Mouse (Mus musculus) adrenal gland, postnatal 36 days (tissue): ENCODE data around the gene Celf5. TPM values are rescaled to one million over a fixed set of nuclear protein-coding genes. Genes with fewer than 3 reads are reported as not detected.

Experiments
- DNase-seq, 2 experiments: peaks; one replicate each; pipeline ENCODE4 v3.0.0; 2021; ENCODE audit warnings: mixed read lengths in 1 of 2
- long read RNA-seq, 2 experiments: library from polyadenylated mRNA; stranded (forward); transcript quantifications; one replicate each; pipeline ENCODE4 v2.0.0; 2021; ENCODE audit warnings: borderline sequencing depth in 2 of 2
- total RNA-seq, 2 experiments: library from RNA; stranded (reverse); gene quantifications; 2 replicates each; pipeline ENCODE4 v1.2.3; 2021

The Celf5 gene
- total RNA-seq: 1 to 10 TPM in 1 of 2 experiments, under 1 TPM in 1; 0.20 to 1.2 TPM
- long read RNA-seq, experiment 1: 0 reads
- long read RNA-seq, experiment 2: 0 reads

DNA sequence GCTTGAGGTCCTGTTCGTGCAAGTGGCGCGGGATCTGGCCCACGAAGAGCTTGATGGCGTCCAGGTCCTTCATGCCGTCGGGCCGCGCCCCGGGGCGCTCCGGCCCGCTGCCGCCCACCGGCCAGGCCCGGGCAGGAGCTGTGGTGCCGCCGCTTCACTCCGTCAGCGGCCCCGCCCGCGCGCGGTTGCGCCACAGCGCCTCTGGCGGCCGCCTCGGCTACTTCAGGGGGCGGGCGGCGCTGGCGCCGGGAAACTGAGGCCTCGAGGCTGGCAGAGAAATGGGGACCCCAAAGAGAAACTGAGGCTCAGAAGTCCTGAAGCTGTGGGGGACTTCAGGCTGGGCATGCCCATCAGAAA lies at the start of gene Celf5:
Gene Celf5 (minus strand): TSS at position 177 of the 357 bp plus-strand sequence.
- DNase-seq: peak; percentile 63 to 75

DNA sequence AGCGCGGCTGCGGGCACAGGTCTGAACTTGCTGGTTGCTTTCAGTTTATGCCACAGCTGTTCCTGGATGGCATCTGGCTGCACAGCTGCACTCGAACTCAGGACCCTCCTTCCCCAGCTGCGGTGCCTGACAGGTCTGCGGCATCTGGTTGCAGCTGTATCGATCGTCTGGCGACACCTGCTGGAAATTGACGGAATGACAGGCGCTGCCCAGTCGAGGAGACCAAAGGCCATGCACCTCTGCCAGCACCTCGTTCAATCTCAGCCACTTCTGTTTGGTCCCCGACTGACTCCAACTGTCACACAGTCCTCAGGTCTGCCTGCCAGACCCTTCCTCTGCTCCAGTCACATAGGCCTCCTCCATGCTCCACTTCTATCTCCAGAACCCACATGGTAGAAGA lies 44.3 kb upstream of the Celf5 start:
- peak; percentile 88 to 89 for DNase-seq

DNA sequence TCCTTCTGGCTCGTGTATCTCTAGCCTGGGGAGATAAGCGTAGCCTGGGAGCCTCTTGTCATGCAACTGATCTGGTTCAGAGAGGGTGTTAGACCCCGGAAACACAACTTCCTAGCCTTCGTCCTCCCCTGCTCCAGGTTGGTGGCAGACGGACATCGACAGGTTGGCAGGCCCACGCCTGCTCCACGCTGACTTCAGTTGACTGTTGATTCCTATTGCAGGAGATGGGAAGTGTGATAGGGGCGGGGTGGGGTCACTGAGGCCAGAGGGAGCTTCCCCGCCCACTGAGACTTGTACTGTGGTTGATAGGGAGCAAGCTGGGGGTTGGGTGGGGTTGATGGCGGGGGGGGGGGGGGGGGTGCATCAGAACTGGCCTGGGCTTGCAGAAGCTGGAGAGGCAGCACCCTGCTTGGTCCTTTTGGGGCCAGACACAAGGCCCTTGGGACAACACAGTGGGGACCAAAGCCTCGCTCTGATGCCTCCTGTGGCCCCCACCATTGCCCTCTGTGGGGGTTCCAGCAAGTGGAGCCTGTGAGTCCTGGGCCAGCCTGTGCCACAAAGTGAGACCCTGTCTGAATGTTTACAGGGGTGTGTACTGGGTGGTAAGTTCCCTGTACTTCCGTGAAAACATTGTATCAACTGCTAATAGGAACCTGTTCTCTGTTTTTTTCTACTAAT lies 42.6 kb upstream of the Celf5 start:
- DNase-seq: no peak

DNA sequence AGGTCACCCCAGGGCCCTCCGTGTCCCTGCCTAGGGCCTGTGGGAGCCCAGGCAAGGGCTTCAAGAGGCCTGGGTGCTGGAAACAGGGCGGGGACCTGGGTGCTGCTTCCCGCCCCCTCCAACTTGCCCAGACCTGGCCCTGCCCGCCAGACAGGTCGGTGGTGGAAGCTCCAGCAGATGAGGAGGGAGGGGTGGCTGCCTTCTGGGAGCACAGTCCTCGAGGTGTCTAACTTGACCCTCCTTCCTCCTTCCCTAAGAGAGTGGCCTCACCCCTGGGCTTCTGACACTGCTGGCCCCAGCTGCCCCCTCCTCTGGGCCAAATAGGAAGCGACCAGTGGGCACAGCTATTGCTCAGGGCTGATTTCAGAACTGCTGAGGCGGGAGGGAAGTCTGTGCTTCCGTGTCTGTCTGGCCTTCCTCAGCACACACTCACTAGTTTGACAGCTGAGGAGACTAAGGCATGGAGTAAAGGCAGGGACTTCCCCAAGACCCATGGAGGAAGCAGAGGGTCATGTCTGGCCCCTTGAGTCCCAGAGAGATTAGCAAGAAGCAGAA lies 41.6 kb upstream of the Celf5 start, which contains the start of gene Gna15:
Gene Gna15 (minus strand): TSS at position 175 of the 555 bp plus-strand sequence.
- no peak for DNase-seq

DNA sequence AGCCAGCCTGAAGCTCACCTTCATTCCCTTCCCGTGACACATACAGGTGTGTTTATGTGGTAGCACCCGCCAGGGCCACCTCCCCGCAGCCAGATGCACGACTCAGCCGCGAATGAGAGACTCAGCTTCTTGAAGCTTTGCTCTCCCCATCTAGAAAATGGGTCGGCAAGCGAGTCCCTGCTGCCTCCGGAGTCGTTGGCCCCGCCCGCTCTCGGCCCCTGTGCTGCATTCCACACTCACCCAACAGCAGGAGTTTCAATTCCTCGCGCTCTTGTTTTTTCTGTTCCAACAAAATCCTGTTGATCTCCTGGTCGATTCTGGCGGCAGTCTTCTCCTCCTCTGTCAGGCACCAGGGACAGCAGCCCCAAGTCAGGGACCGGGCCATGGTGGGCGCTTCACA lies 41.1 kb upstream of the Celf5 start:
- DNase-seq: no peak

DNA sequence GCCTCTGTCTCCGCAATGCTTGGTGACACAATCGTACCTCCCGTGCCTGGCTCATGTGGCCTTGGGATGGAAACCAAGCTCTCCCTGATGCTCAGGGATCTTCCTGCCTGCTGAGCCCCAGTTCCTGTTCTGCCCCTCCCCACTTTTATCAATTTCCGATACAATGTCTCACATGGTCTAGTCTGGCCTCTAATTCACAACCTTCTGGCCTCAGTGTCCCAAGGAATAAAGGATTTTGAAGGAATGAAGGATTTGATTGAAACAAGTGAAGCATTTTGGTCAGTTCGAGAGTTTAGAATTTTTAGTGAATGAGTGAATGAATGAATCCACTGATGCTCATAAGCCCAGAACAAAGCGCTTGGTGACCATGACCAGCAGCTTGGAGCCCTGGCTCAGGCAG lies 40.6 kb upstream of the Celf5 start:
- DNase-seq: no peak

DNA sequence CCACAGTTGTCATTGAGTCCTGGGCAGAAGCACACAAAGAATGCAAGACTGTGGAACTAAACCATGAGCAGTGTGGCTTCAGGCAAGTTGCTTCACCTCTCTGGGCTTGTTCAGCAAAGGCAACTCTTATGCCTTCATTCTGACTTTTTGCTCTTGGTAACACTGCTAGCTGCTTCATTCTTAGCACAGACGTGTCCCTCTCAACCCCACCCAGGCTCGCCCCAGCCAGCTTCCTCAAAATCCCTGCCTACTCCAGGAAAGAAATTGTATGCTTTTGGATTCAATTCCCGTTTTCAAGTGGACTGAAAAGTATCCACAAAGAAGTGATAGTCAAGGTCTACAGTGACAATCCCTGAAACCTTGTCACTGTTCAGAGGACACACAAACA lies 37.5 kb upstream of the Celf5 start:
- DNase-seq: no peak

DNA sequence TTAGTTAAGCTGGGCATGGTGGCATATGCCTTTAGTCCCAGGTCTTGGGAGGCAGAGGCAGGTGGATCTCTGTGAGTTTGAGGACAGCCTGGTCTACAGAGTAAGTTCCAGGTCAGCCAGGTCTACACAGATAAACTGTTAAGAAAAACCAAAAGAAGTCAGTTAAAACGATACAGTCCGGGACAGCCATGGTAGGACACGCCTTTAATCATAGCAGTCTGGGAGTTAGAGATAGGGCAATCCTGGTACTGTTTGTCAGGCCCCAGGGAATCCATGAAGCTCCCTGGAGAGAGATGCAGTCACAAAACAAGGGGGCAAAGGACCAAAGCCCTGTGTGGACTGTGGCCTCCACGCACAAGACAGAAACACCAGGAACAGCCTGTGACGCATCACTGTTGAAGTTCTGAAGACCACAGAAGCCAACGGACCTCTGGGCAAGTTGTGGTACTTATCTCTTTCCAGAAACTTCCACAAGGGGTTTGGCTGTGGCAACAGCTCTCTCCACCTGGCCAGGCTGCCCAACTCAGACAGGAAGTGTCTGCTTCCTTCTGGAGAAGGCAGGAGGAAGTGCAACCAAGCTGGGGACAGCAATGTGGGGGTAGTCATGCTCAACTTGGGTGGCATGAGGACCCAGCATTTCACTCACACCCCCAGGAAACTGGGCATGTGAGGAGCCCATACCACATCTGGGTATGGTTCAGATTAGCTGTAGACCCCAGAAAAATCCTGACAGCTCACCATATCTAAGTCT lies 36.9 kb upstream of the Celf5 start:
- DNase-seq: no peak

DNA sequence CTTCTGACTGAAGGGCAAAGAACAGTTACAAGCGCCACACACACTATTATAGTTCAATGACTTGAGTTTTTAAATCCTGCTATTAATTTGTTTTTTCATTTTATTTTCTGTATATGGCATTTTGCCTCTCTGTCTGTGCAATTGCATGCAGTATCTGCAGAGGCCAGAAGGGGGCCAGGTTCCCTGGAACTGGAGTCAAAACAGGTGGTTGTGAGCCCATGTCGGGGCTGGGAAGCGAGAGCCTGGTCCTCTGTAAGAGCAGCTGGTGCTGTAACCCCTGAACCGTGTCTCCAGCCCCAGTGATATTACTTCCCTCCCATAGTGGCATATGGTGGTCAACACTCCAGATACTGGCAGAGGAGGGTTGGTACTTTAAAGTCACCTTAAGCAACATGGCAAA lies 36.0 kb upstream of the Celf5 start:
- peak; percentile 78 to 83 for DNase-seq

DNA sequence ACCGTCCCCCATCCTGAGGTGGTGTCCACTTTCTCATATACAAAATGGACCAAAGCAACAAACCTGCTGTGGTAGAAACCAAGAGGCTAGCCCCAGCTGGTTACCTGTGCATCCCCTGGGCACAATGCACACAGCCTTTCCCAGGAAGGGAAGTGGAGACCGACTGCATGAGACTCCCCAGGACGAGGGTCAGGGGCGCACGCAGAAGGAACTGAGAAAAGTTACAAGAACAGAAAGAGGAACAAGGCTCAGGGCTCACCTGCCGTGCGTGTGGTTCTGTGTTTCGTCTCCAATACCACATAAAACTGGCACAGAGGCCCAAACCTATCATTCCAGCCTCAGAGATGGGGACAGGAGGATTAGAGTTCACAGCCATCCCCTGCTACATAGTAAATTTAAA lies 34.7 kb upstream of the Celf5 start:
- DNase-seq: no peak

DNA sequence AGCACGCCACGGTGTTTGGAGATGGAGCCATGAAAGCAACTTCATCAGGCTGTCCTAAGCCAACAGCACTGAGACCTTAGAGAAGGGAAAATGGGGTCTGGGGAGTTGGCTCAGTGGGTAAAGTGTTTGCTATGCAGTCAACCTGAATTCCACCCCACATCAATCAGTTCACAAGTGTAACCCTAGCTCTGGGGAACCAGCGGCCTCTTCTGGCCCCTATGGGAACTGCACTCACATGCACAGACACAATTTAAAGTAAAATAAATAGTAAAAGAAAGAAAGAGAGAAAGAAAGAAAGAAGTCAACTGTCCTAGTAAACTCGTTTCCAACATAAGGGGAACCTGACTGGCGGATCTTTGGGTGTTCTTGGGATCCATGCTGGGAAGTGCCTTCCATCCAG lies 31.3 kb upstream of the Celf5 start:
- DNase-seq: no peak

DNA sequence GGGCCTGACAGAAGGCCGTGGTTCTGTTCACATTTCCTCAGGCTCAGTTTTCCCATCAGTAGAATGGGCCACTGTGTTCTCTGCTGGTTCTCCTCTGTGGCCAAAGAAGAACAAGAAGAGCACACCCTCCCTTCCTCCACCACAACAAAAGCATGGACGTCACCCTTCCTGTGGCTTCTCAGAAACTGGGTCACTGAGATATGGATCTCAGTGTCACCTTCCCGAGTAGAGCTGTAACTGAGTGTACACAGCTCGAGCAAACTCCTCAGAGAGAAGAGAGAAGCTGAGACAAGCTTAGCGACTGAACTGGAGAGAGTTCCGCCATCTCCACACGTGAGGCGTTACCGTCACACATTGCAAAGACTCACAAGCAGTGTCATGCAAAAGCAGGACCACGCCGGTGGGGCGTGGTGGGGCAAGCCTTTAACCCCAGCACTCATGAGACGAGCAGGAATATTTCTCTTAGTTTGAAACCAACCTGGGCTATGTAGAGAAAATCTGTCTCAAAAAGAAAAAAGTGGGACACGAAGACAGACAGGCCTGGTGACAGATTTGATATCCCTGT lies 27.8 kb upstream of the Celf5 start:
- no peak for DNase-seq

DNA sequence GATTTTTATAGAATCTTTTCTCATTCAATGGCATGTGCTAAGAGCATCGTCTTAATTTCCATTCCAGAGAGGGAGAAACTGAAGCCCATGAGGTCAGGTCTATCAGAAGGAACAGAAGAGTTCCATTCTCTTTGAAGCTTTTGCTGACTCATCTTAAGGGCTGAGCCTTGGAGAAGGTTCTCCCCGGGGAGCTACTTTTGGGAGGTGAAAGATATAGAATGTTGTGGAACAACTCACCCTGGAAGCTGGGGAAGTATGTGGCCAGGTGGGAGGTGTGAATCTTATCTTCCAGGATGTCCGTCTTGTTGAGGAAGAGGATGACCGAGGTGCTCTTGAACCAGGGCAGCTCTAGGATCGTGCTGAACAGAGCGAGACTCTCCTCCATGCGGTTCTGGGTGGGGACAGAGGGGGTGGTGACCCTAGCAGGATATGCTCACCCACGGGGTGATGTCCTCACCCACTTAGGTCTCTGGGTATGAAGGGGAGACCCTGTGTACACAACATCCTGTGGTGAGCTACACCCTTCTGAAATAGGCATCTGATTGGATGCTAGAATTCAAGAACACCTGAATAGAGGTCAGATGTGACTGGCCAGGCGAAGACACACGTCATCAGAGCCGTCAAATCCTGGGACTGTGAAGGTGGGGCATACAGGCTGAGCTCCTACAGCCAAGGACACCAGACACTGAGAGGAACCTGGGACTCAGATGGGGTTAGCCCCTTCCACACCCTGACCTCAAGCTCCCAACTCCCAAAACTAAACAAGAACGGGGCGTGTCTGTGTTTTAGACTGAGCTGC lies 25.4 kb upstream of the Celf5 start:
- no peak for DNase-seq

DNA sequence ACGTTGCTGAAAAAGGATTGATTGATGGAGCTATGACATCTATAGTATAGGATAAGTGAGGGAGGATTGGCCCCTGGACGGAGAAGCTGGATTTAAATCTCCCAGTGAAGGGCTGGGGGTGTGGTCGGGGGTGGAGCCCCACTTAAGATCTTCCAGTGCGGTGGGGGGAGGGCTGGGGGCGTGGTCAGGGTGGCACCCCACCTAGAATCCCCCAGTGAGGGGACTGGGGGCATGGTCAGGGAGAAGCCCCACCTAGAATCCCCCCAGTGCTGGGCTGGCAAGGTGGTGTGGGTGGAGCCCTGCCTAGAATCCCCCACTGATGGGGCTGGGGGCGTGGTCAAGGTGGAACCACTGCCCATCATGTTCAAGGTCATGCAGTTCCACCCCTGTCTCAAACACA lies 24.6 kb upstream of the Celf5 start:
- no peak for DNase-seq

DNA sequence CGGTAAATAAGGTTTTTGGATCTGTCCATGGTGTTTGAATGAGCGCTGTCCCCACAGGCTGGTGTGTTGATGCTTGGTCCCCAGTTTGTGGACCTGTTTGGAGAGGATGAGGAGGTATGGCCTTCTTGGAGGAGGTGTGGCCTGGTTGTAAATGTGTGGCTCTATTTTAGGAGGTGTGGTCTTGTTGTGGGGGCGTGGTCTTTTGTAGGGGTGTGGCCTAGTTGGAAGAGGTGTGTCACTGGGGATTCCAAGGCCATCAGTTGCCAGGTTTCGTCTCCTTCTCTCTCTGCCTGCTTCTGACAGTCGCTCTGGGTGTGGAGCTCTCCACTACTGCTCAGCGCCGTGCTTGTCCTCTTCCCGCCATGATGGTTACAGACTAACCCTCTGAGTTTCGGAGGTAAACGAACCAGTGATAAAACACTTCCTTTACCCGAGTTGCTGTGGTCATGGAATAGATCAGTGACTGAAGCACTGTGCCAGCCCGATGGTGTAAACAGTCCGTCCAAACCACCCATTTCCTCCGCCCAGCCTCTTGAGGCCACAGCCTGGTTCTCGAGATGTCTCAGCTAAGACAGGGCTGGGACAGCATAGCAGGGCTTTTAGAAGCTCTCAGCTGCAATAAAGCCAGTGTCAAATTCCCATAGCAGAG lies 22.6 kb upstream of the Celf5 start:
- DNase-seq: no peak

DNA sequence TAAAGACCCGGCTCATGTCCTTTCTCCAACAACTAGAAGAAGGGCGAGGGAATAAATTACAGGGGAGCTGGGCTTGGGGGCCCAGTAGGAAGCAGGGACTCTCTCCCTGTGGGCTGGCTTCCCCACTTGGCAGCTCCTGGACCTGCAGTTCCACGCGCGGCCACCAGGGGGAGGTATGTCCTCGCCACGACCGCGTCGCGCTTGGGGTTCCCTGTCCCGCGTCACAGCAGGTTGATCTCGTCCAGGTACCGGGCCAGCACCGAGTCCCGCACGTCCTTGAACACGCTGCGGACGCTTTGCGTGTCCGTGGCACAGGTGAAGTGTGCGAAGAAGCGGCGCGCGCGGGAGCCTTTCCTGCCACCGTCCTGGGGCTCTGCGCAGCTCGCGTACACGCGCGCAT lies 20.1 kb upstream of the Celf5 start:
- peak; percentile 91 for DNase-seq

DNA sequence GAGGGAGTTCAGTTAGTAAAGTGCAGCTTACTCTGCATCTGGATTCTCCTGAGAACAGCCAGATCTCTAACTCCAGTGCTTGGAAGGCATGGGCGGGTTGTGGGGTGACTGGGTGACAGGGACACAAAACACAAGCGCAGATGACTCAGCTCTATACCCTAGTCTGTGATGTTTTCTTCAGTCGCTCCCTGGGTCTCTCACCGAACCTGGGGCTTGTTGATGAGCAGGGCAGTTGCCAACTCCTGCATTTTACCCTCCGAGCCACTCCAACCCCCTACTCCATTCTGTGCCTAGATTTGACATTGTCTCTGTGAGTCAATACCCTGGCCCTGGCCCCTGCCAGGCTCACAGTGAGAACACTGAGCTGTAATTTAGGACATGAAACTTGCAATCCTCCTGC lies 19.4 kb upstream of the Celf5 start:
- no peak for DNase-seq

DNA sequence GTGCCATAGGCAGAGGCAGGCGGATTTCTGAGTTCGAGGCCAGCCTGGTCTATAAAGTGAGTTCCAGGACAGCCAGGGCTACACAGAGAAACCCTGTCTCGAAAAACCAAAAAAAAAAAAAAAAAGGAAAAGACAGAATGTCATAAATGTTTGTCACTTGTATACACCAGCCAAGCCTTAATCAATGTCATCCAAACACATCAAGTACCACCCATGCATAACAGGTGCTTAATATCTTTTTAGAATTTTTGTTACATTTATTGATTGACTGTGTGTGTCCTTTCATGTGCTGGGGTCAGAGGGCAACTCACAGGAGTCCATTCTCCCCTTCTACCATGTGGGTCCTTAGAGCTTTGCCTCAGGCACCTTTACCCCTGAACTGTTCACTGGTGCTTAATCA lies 17.5 kb upstream of the Celf5 start, which contains the start of gene S1pr4:
Gene S1pr4 (minus strand): TSS at position 101 of the 400 bp plus-strand sequence.
- no peak for DNase-seq

DNA sequence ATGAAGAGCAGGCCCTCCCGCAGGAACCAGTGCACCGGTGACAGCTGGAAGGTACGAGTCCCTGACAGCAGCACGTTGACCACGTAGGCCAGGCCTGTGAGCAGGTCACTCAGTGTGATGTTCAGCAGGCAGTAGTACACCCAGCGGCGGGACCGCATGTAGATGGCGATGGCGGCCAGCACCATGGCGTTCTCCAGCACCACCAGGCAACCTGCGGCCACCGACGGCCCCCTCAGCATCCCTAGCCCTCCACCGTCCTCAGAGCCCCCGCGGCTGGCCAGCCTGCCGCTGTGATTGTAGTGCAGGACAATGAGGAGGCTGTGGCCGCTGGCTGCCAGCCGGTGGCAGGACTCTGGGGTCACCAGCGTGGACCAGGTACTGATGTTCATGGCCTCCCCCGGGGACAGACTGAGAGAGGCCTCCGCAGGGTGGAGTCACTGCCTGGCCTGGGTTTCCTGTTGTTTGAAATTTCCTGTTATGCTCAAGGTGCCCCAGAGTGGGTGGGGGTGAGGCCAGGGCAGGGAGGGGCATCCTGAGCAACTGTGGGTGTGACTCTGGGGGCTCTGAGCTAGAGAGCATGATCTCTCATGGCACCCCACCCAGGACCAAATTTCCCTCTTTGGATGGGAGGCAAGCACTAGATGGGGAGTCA lies 16.9 kb upstream of the Celf5 start:
- DNase-seq: peak in 1 of 2 experiments; percentile 57

DNA sequence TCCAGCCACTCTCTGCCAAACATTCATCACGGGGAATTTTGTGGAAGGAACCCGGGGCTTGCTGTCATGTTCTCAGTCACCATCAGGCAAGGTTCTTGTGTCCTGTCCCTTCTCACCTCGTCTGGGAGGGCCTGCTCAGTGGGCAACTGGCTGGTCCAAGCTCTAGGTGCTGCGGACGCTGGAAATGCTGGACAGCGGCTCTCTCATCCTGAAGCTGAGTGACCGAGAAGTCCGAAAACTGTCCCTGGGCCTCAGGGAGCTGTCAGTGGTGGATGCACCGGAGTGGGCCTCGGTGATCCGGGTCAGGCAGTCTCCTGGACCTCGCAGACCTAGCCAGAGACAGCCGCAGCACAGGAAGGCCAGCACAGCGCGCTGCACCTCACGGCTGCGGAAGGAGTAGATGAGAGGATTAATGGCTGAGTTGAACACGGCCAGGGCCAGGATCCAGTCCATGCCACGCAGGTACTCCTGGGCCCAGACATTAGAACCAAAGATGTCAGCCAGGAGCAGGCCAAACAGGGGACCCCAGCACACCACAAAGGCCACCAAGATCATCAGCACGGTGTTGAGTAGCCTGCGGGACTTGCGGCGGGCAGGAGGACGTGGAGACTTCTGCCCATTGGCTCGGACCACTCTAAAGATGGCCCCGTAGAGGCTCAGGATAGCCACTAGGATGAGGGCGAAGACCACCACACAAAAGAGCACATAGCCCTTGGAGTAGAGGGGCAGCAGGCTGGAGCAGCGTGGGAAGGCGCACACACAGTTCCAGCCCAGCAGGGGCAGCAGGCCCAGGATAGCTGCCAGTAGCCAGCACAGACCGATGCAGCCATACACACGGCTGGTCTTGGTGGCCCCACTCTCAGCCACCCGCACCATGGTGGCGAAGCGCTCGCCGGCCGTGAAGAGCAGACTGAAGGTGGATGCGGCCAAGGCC lies 16.1 kb upstream of the Celf5 start:
- no peak for DNase-seq
